Mouse (Mus musculus): ENCODE results near the gene Mboat2.

The Mboat2 gene

GRCm38 (mm10) chr12:24863762-24864161, 33.1 kb downstream of the Mboat2 start:
- peak in 1 of 2 experiments; percentile 39 for DNase-seq

- no peak for DNase-seq
These were observed 36.0 kb downstream of the Mboat2 start for GRCm38 (mm10) chr12:24866645-24867044.

GRCm38 (mm10) chr12:24868694-24869093, 38.0 kb downstream of the Mboat2 start:
- DNase-seq: no peak

- no peak for DNase-seq
These were observed 38.6 kb downstream of the Mboat2 start for GRCm38 (mm10) chr12:24869231-24869630.

GRCm38 (mm10) chr12:24870901-24871300, 40.2 kb downstream of the Mboat2 start:
- DNase-seq: no peak

GRCm38 (mm10) chr12:24872264-24872663, 41.6 kb downstream of the Mboat2 start:
- DNase-seq: no peak

- no peak for DNase-seq
These were observed 42.0 kb downstream of the Mboat2 start for GRCm38 (mm10) chr12:24872689-24873088.

GRCm38 (mm10) chr12:24875908-24876307, 45.2 kb downstream of the Mboat2 start:
- DNase-seq: no peak

GRCm38 (mm10) chr12:24877231-24877630, 46.6 kb downstream of the Mboat2 start:
- DNase-seq: no peak

- no peak for DNase-seq
These were observed 47.4 kb downstream of the Mboat2 start for GRCm38 (mm10) chr12:24878090-24878489.

- DNase-seq: no peak
These were observed 48.2 kb downstream of the Mboat2 start for GRCm38 (mm10) chr12:24878735-24879362.

GRCm38 (mm10) chr12:24879613-24880029, 48.9 kb downstream of the Mboat2 start:
- no peak for DNase-seq

GRCm38 (mm10) chr12:24883279-24883678, 52.6 kb downstream of the Mboat2 start:
- no peak for DNase-seq

GRCm38 (mm10) chr12:24886800-24887199, 56.1 kb downstream of the Mboat2 start:
- DNase-seq: no peak

GRCm38 (mm10) chr12:24889371-24890051, 58.8 kb downstream of the Mboat2 start:
- no peak for DNase-seq

- DNase-seq: no peak
These were observed 59.5 kb downstream of the Mboat2 start for GRCm38 (mm10) chr12:24890158-24890557.

- DNase-seq: no peak
These were observed 60.2 kb downstream of the Mboat2 start for GRCm38 (mm10) chr12:24890684-24891459.

GRCm38 (mm10) chr12:24892536-24892935, 61.9 kb downstream of the Mboat2 start:
- DNase-seq: no peak

GRCm38 (mm10) chr12:24893777-24894468, 63.2 kb downstream of the Mboat2 start:
- DNase-seq: peak; percentile 46 to 59

- peak in 1 of 2 experiments; percentile 36 for DNase-seq
These were observed 64.7 kb downstream of the Mboat2 start for GRCm38 (mm10) chr12:24895352-24895751.

GRCm38 (mm10) chr12:24897354-24897753, 66.7 kb downstream of the Mboat2 start:
- no peak for DNase-seq

GRCm38 (mm10) chr12:24898226-24898625, 67.5 kb downstream of the Mboat2 start:
- no peak for DNase-seq

- no peak for DNase-seq
These were observed 69.0 kb downstream of the Mboat2 start for GRCm38 (mm10) chr12:24899636-24900035.

All from cerebellum, postnatal 25 days (tissue).